Mouse (Mus musculus): ENCODE measurements around the gene Shisa8.
"Not testable (repeated sequence)": the region's sequence is repeated elsewhere in the genome, so short reads cannot be mapped to it uniquely, and the experiment has no call there.

The Shisa8 gene

DNA sequence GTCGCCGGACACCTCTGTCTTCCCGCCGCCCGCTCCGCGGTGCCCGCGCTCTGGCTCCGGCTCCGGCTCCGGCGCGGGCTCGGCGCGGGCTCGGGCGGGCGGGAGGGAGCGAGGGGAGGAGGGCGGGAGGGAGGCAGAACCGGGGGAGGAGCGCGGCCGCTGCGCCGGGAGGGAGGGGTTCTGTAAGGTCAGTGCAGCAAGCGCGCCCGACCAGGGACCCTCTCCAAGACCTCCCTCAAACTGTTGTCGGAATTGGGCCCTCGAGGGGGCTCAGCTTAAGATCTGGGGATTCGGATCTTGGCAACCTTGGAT, at the start of gene Shisa8:
TSS of gene Shisa8 (minus strand) at position 64 of the 312 bp plus-strand sequence.
- DNase-seq (ENCODE audit: extremely low spot score, low read depth, low spot score), result no peak

DNA sequence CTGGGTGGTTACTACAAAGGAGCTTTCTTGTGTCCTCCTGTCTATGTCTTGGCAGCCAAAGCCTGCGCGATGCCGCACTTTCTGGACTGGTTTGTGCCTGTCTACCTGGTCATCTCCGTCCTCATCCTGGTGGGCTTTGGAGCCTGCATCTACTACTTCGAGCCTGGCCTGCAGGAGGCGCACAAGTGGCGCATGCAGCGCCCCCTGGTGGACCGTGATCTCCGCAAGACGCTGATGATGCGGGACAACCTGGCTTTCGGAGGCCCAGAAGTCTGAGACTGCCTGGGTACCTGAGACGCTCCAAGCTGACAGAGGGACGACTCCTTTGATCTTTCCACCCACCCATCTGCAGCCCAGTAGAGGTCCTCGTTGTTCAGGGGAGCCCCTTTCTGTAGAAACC, 46.9 kb upstream of the Shisa8 start:
- peak; percentile 60 for DNase-seq (ENCODE audit: extremely low spot score, low read depth, low spot score)

- DNase-seq (ENCODE audit: extremely low spot score, low read depth, low spot score), result no peak
These were observed 43.3 kb upstream of the Shisa8 start for GRCm38 (mm10) chr15:82255944-82256383.

- DNase-seq (ENCODE audit: extremely low spot score, low read depth, low spot score), result no peak
These were observed 42.6 kb upstream of the Shisa8 start for GRCm38 (mm10) chr15:82255248-82255647.

DNA sequence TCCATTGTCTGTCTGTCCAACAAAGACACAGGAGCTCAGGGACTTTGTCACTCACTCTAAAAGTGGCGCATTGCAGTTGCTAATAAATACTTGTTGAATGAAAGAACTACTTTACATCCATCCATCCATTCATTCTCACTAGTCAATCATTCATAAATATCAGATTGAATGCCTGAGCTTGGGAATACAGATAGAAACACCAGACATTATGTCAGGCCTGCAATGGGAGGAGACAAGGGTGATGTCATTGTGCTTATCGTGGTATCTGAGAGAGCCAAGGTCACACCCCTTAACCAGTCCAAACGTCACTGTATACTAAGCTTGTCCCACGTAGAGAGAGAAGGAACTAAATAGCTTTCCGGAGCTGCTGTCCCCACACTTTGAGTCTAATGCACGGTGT, 39.5 kb upstream of the Shisa8 start, which contains the start of gene 1500009C09Rik:
TSS of gene 1500009C09Rik (plus strand) at position 301 of the 400 bp plus-strand sequence.
- no peak for DNase-seq (ENCODE audit: extremely low spot score, low read depth, low spot score)

DNA sequence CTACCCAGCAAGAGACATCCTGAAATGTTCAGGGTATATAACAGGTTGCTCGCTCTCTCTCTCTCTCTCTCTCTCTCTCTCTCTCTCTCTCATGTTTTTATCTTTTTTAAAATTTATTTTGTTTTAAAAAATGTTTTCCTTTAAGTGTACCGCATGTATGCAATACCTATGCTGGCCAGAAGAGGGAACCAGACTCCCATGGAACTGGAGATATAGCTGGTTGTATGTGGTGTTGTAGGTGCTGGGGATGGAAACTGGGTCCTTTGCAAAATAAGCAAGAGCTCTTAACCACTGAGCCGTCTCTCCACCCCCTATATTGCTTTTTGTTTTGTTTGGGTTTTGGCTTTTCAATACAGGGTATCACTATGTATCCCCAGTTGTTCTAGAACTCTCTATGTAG, 39.0 kb upstream of the Shisa8 start:
- no peak for DNase-seq (ENCODE audit: extremely low spot score, low read depth, low spot score)

DNA sequence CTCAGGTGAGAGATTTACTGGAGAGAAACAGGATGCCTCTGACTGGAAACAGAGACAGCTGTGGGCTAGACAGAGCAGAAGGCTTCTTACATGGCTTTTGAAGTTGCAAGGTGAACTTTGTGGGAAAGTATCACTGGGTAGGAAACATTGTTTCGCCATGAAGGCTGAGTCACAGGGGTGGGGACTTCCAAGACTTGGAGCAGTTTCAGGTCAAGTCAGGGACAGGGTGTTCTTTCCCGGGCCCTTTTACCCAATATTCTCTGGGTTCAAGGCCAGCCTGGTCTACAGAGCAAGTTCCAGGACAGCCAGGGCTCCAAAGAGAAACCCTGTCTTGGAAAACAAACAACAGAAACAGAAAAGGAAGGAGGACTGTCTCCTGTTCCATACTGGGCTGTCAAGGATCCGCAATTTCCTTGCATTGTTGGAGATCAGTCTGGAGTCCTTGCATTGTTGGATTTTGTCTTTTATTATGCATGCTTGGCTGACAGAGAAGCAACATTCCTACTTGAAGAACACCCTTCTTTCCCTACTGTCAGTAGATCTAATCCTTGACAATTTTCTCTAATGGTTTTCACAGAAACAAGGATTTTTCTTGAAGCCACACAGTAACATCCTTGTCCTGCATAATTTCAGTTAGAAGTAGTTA, 34.6 kb upstream of the Shisa8 start:
- no peak for DNase-seq (ENCODE audit: extremely low spot score, low read depth, low spot score)

DNA sequence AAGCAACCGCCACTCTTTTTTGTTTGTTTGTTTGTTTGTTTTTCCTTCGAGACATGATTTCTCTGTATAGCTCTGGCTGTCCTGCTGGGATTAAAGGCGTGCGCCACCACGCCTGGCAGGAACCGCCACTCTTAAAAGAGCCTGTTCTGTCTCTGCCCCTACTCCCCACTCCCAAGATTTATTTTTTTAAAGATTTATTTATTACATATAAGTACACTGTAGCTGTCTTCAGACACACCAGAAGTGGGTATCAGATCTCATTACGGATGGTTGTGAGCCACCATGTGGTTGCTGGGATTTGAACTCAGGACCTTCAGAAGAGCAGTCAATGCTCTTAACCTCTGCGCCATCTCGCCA, 32.2 kb upstream of the Shisa8 start:
- not testable (repeated sequence) for DNase-seq (ENCODE audit: extremely low spot score, low read depth, low spot score)

GRCm38 (mm10) chr15:82244115-82244804, 31.6 kb upstream of the Shisa8 start, which contains the start of gene Cenpm:
Gene Cenpm, minus strand, starts transcription at chr15:82244748.
- DNase-seq (ENCODE audit: extremely low spot score, low read depth, low spot score), result peak; percentile 61

DNA sequence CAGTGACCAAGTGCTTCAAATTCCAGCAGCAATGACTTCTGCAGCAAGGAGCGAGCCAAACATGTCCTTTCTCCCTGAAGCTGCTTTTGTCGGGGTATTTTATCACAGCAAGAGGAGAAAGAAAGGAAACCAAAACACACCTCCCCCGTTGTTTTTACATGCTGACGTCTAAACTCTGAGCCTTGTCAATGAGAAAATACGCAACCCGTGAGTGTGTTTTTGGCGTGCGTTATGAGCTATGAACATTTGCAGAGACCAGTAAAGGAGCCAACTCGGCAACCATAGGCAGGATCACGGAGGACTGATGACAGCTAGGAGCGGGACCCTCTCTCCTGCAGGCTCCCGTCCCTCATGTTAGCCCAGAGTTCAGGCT, 31.1 kb upstream of the Shisa8 start:
- no peak for DNase-seq (ENCODE audit: extremely low spot score, low read depth, low spot score)

DNA sequence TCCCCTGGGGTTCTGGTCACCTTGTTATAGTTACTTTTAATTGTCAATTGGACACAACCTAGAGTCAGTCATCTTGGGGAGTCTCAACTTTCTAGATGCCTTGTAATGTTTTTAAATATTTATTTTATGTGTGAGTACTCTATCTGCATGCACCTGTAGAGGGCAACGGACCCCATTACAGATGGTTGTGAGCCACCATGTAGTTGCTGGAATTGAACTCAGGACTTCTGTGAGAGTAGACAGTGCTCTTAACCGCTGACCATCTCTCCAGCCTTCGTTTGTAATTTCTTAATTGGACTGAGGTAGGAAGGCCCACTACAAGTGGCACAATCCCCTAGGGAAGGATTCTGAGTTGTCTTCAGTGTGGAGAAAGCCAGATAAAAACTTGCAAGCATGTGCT, 30.7 kb upstream of the Shisa8 start:
- DNase-seq (ENCODE audit: extremely low spot score, low read depth, low spot score), result no peak

- DNase-seq (ENCODE audit: extremely low spot score, low read depth, low spot score), result peak; percentile 39
These were observed 23.9 kb upstream of the Shisa8 start for GRCm38 (mm10) chr15:82236565-82236964.

DNA sequence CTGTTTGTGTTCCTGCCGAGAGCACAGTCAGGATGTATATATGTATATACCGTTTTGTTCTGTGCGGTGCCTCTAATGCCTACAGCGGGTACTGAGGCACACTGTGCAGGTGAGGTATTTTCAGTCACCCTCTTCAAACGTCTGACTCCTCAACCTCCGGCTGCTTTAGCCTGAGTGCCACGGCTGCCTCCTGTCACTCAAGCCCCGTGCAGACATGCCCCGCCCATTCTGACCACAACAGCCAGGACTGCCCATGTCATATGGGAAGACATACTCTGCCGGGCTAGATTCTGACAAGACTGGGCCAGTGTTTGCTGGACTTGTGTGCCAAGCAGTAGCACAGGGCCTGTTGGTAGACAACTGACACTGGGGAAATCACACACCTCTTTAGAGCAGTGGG, 23.0 kb upstream of the Shisa8 start:
- DNase-seq (ENCODE audit: extremely low spot score, low read depth, low spot score), result no peak

- DNase-seq (ENCODE audit: extremely low spot score, low read depth, low spot score), result no peak
These were observed 20.0 kb upstream of the Shisa8 start for GRCm38 (mm10) chr15:82232651-82233050.

DNA sequence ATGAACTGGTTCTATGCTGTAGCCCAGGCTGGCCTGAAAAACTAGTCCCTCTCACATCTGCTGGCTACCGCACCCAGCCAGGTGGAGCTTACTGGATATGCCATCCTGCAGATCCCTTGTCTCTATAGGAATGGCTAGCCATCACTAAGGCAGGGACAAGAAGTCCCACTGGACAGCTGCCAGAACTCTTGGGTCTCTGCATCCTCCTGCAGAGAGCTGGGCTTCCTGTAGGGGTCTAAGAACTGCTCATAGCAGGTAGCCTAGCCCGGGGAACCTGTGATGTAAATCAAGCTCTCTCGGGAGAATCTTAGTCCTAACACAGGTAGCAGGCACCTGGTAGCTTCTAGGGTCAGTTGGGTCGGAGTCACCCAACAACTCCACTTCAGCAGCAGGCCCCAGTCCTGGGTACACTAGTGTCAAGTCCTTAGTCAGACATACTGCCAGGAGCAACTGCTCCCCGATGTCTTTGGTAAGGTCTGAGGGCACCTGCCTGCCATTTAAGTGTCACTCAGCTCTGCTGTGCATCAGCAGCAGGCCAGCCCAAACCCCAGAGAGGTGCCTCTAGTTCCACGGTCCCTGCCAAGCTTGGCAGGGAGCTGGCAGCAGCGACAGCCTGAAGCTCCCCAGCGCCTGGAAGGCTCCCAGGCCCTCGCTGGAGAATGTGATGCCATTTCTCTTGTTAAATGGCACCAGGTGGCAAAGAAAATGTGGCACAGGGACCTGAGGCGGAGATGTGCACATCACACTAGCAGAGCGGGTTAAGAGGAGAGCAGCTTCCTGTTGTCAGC, 19.2 kb upstream of the Shisa8 start:
- DNase-seq (ENCODE audit: extremely low spot score, low read depth, low spot score), result no peak

DNA sequence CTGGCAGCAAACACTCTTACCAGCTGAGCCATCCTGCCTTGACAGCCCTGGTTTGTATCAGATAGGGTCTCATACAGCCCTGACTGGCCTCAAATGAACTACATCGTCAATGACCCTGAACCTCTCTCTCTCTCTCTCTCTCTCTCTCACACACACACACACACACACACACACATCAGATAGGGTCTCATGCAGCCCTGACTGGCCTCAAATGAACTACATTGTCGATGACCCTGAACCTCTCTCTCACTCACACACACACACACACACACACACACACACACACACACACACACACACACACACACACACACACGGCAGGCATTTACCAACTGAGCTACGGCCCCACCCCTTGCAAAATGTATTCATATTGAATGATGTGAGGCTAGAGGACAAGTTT, 18.5 kb upstream of the Shisa8 start:
- no peak for DNase-seq (ENCODE audit: extremely low spot score, low read depth, low spot score)

DNA sequence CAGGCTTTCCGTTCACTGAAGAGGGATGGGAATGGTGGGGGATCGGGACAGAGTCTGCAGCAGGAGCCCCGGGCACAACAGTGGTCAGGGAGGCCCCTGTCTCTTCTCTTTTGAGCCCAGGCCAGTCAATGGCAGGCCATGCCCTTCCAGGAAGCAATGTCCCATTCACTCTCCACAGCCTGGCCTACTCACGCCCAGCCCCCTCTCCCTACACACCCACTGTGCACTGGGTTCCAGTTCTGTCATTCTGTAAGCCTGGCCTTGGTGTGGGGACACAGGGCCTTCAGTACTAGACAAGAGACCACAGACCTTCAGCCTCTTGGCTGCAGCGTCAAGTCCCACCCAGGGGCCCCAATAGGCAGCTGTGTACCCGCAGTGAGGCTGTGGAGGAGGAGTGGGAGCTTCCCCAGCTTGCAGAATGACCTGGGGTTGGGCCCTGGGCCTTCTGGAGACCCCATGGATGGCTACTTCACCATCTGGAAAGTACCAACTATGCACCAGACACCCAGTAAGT, 17.5 kb upstream of the Shisa8 start:
- DNase-seq (ENCODE audit: extremely low spot score, low read depth, low spot score), result no peak

DNA sequence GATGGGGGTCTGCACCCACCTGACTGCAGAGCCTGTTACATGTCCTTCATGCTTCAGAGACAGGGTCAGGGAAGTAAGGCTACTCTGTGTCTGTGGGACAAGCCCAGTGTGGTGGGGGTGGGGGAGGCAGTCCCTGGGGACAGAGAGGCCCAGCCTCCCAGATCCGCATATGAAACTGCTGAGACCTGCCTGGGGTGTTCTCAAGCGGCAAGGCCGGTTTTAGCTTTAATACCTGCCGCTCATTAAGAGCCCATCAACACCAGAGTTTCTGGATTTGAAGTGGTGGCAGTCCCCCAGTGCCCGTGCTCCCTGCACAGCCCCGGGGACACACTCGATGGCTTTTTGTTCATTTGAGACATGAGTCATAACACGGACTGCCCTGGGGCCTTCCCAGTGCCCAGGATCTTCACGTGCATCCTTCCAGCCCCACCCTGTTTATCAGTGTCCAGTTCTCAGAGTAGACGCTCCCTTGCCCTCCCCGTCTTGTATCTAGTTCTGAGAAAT, 17.0 kb upstream of the Shisa8 start:
- DNase-seq (ENCODE audit: extremely low spot score, low read depth, low spot score), result no peak

DNA sequence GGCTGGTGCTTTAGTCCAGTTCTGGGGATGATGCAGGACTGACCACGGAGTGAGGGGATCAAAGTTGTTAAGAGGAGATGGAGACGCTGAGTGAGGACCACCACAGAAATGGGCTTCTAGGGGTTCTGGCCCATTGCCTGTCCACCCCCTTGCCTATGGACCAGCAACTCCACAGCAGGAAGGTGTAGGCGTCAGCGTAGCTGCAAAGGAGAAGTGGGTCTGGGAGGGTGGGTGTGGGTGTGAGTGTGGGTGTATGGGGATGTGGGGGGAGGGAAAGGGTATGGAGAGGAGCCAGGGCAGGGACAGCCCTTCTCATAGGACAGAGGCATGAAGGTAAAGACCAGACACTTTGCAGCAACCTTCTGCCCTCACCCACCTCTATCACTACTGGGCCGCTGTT, 13.2 kb upstream of the Shisa8 start:
- no peak for DNase-seq (ENCODE audit: extremely low spot score, low read depth, low spot score)

- DNase-seq (ENCODE audit: extremely low spot score, low read depth, low spot score), result no peak
These were observed 12.1 kb upstream of the Shisa8 start for GRCm38 (mm10) chr15:82224602-82225215.
